Mouse (Mus musculus) 3T3-L1 (cell line): ENCODE measurements around the gene Cc2d2a.

Source experiments
- DNase-seq: peaks from one replicate; pipeline ENCODE4 v3.0.0-alpha.2; 2015; ENCODE audit warnings: low read depth, low spot score

Gene Cc2d2a

DNA sequence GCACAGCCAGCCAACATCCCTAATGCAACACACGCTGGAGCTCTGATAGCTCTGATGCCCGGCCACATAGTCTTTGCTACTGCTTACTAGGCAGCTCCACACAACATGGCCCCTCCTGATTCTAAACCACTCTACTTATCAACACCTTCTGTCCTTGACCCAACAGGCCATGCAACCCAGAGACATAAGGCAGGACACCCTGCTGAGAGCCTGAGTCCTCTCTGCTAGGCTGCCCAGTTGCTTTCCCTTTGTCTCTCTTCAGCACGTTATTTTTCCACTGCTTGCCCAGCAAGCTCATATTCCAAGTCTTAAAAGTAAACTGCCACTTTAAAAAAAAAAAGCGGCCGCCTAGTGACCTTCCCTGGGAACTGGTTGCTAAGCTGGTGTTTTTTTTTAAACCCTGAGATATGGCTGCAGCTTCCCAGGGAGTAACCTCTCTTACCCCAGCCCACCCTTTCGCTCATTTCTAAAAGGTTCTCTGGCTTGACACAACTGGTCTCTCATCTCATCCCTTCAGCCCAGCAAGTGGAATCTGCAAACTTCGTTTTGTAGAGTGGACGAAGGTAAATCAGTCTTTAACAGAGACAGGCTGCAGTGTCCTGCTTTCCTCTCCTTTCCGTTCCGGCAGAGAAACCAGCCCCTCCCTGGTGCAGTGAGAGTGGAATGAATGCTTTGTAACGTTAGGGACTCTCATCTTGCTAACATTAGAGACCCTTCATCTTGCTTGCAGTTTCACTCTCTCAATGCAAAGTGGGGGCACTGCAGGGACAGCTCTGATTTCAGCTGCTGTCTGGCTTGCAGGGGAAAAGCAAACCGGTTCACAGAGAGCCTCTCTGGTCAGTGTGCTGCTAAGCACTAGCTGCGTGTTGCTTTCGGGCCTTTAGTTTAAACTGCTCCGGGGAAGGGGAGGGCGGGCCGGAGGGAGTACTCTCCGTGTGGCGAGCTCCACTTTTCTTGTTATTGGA lies at the start of gene Cc2d2a:
Gene Cc2d2a, plus strand, starts transcription at position 350 of the 965 bp plus-strand sequence.
- DNase-seq: peak; percentile 90

- DNase-seq: no peak
These were observed 40.4 kb upstream of the Cc2d2a start for GRCm38 (mm10) chr5:43621575-43622299.

DNA sequence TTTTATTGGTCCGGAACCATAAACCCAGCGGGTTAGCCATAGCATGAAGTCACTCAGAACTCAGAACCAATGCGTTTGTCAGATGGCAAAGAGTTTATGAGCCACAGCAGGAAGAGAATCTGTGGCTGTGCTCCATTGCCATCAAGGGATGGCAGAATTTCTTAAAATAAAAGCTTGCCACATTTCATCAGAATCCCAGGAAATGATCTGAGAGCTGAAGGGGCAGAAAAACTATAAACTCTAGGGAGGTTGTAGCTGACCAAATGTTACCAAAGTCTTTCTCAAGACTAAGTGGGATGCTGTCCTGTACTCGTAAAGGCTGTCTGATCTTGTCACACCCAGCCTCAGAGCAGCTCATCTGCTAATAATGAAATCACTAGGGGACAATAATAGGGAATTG lies 36.7 kb upstream of the Cc2d2a start:
- DNase-seq: no peak

DNA sequence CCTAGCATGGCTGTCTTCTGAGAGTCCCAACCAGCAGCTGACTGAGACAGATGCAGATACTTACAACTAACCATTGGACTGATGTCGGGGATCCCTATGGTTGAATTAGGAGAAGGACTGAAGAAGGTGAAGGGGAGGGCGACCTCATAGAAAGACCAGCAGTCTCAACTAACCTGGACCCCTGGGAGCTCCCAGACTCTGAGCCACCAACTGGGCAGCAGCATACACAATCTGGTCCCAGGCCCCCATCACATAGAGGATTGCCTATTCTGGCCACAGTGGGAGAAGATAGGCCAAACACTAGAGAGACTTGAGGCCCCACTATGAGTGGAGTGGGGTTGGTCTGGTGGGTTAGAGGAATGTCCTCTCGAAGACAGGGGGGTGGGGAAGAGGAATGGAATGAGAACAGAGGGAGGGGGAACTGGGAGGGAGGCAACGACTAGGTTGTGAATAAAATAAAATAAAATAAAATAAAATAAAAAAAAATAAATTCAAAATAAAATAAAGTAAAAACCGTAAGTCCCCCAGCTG lies 28.0 kb upstream of the Cc2d2a start:
- no peak for DNase-seq

DNA sequence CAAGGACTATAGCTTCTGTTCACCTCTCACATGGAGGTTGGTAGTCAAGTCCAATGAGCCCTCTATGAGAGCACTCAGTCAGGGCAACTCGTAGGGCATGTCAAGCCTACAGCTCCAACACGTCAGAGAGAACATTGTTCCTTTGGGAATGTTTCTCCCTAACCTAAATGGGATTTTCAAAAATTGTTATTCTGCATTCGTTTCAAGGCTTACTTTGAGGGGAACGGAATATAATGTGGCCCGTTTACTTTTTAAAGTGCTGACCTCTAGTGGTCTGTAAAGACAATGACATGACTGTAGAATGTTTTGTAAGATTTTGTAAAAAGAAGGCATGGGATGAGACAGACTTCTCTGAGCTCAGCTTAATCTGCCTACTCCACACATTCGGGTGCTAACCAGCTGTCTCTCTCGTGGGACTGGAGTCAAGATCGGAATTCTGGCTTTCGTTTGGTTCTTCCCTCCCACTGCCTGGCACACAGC lies 27.5 kb upstream of the Cc2d2a start:
- DNase-seq: peak; percentile 57

GRCm38 (mm10) chr5:43645020-43645419 lies 17.1 kb upstream of the Cc2d2a start:
- no peak for DNase-seq

GRCm38 (mm10) chr5:43647098-43647774 lies 14.9 kb upstream of the Cc2d2a start:
- DNase-seq: no peak

- no peak for DNase-seq
These were observed 648 bp upstream of the Cc2d2a start for GRCm38 (mm10) chr5:43661498-43661897.

- DNase-seq: no peak
These were observed 1.4 kb downstream of the Cc2d2a start for GRCm38 (mm10) chr5:43663531-43663930.

GRCm38 (mm10) chr5:43665144-43665543 lies 3.0 kb downstream of the Cc2d2a start:
- no peak for DNase-seq

DNA sequence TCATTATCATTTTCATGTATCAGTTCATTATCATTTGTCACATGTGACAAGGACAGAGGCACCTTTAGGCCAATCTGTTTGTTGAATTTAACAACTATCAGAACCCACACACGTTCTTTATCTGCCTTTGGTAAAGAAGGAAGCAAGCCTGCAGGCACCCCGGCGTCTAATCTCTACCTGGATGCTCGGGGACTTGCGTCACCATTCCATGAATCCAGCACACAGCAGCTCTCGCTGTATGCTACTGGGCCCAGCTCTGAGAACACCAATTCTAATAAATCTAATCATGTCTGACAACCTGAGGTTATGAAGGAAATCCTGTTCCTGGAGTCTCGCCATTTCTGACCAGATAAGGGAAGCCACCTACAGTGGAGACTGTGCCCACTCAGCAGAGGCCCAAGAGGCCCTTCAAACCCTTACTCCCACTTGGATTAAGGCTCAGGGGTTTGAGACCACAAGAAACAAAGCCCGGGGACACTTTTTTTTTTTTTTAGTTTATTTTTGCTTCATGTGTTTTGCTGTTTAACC lies 7.0 kb downstream of the Cc2d2a start:
- DNase-seq: no peak

- peak; percentile 95 for DNase-seq
These were observed 10.2 kb downstream of the Cc2d2a start for GRCm38 (mm10) chr5:43672177-43672911.

GRCm38 (mm10) chr5:43673083-43673482 lies 10.9 kb downstream of the Cc2d2a start:
- peak; percentile 7 for DNase-seq

GRCm38 (mm10) chr5:43685466-43685865 lies 23.3 kb downstream of the Cc2d2a start:
- DNase-seq: no peak

DNA sequence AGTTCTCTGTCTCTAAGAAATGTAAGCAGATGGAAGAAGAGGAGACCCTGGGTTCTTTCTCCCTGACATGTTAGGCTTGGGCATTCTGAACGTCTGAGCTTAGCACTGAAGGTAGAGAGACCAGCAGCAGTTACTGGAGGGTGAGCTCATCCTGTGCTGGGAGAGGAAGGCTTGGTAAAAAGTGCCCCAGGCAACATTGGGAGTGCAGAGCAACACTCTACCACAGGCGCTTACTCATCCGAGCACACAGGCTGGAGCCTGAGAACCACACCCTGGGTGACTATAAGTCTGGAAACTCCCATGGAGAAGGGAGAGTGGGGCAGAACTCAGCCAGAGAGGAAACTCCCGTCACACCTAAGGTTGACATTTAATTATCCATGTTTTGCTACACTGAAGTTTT lies 30.3 kb downstream of the Cc2d2a start:
- peak; percentile 100 for DNase-seq

DNA sequence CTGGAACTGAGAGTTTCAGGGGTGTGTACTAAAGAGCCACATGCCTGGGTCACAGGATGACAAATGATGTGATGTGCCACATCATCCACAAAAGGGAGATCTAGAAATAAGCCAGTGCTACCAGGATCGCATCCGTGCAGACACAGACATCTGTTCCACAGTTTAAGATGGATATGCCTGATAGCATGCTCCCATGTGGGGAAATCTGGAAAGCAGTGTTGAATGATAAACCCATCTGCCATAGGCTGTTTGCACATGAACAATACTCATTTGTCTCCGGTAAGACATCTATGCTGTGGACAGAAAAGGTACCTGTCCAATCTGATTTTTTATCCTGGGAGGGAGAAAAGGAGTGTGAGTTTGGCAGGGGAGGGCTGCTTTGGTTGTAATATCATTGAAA lies 35.0 kb downstream of the Cc2d2a start:
- no peak for DNase-seq

DNA sequence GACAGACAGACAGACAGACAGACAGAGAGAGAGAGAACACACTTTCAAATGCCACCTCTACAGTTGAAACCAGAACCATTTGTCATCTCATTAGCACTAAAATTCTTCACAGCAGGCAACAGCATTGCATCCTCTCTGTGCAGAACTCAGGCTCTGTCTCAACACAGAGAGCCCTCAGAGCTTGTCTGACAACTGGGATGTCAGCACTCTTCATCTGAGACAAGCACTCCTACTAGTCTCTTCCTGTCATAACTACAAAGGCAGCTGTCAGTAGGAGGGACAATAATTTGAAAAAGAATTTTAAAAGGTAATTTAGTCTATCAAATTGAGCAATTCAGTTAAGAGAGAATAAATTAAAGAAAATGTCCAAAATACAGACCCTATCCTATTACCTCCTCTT lies 37.1 kb downstream of the Cc2d2a start:
- no peak for DNase-seq

DNA sequence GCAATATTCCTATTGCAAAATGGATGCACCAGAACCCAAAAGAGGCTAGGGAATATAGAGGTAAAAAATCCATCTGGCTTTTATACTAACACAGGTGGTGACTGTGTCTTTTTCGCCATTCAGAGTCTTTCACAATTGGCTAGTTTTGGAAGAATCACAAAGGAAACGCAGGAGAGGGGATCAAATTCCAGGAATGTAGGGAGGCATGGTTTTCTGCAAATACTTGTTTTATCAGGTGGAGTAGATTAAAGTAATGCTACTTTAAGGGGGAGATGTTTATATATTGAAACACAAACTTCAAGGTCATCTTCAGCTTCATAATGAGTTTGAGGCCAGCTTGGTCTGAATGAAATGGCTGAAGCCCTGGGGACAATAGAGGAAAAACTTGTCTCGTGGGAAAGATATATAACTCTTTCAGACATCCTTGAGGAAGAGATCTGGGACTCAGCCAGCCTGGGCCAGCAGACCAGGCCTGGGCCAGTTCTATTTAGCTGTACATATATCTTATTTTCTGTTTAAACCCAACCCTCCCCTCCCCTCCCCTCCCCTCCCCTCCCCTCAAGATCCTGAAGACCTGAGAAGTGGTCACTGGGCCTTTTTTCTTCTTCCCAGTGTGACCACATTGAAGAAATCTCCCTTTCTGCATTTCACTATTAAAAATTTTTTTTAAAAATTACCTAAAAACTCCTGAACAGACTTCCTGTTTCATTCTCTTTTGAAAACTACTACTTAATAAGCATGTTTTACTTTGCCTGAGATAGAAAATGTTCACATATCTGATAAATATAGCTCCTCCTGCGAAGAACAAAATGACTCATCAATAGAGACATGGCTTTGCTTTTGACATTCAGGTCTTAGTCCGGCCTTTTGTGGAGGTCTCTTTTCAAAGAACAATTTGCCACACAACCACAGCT lies 59.6 kb downstream of the Cc2d2a start:
- DNase-seq: no peak

DNA sequence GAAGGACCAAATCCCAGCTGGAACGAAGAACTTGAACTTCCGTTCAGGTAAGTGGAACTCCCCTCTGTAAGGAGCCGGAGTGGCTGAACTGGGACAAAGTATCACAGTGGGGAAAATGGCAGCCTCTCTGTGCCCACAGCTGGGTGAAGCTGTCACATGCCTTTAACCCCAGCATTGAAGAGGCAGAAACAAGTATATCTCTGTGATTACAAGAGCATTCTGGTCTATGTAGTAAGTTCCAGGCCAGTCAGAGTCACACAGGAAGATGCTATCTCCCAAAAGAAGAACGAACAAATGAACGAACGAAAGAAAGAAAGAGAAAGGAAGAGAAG lies 60.3 kb downstream of the Cc2d2a start:
- DNase-seq: no peak

- no peak for DNase-seq
These were observed 61.7 kb downstream of the Cc2d2a start for GRCm38 (mm10) chr5:43723830-43724229.
